Mouse (Mus musculus): ENCODE measurements around the gene Iyd. TPM values are rescaled to one million over a fixed set of nuclear protein-coding genes. Genes with fewer than 3 reads are reported as not detected.
A peak's percentile ranks its signal among the peaks of the same experiment; 100 is the strongest.

Gene Iyd
- polyA plus RNA-seq, 1 experiment from 2014 or later, result 0.46 TPM

GRCm38 (mm10) chr10:3514634-3515033, 25.4 kb upstream of the Iyd start:
- H3K4me3 ChIP-seq, result no peak overlapping the region
- no peaks in the 10 kb centered on the region for H3K9me3 ChIP-seq
- H3K27ac ChIP-seq, result no peak overlapping the region
- no peak overlapping the region for H3K4me2 ChIP-seq
- H3K9ac ChIP-seq, result no peak overlapping the region
- no peaks in the 10 kb centered on the region for H3K36me3 ChIP-seq
- H3K4me1 ChIP-seq, result peaks cover 9% of the 10 kb centered on the region; the same call in 1 of the 2 replicates
- WGBS, result 75% methylated on average over 1 of the region's 1 CpGs
- H3K27me3 ChIP-seq, result no peaks in the 10 kb centered on the region
- no peak for ATAC-seq (ENCODE audit: insufficient number of reproducible peaks, insufficient read depth, low FRiP score, low TSS enrichment, low read depth)

DNA sequence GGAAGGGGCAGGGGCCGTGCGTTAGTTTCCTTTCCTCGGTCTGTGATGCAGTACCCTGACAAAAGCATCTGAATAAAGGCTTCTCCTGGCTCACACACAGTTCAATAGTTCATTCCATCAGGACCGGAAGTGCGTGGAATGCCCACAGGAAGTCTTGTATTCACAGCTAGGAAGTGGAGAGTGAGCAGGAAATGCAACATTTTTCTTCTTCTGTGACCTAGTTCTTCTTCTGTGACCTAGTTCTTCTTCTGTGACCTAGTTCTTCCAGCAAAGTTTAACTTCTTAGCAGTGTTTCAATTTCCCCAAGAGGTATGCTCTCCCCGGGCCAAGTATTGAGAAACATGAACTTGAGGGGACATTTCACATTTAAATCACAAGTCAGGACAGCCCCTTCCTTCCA, 23.6 kb upstream of the Iyd start:
- 76% methylated on average over 6 of the region's 6 CpGs for WGBS
- H3K4me1 ChIP-seq, result no peaks in the 10 kb centered on the region
- H3K9ac ChIP-seq, result no peak overlapping the region
- H3K36me3 ChIP-seq, result no peaks in the 10 kb centered on the region
- no peak overlapping the region for H3K4me2 ChIP-seq
- ATAC-seq (ENCODE audit: insufficient number of reproducible peaks, insufficient read depth, low FRiP score, low TSS enrichment, low read depth), result no peak
- H3K27ac ChIP-seq, result no peak overlapping the region
- no peaks in the 10 kb centered on the region for H3K27me3 ChIP-seq
- H3K9me3 ChIP-seq, result no peaks in the 10 kb centered on the region
- H3K4me3 ChIP-seq, result no peak overlapping the region

- whole genome bisulfite sequencing, result 82% methylated on average over 6 of the region's 6 CpGs
Observed at GRCm38 (mm10) chr10:3523044-3523793, 16.8 kb upstream of the Iyd start.

GRCm38 (mm10) chr10:3524513-3524912, 15.5 kb upstream of the Iyd start:
- no peak overlapping the region for H3K9ac ChIP-seq
- H3K4me2 ChIP-seq, result no peak overlapping the region
- WGBS, result 70% methylated on average over 3 of the region's 3 CpGs
- H3K4me1 ChIP-seq, result peaks cover 12% of the 10 kb centered on the region; the same call in 1 of the 2 replicates
- H3K9me3 ChIP-seq, result no peaks in the 10 kb centered on the region
- no peak for ATAC-seq (ENCODE audit: insufficient number of reproducible peaks, insufficient read depth, low FRiP score, low TSS enrichment, low read depth)
- no peak overlapping the region for H3K27ac ChIP-seq
- H3K36me3 ChIP-seq, result no peaks in the 10 kb centered on the region
- H3K27me3 ChIP-seq, result no peaks in the 10 kb centered on the region
- no peak overlapping the region for H3K4me3 ChIP-seq

More at GRCm38 (mm10) chr10:3523044-3523793, 16.8 kb upstream of the Iyd start:
- Histone ChIP-seq H3K9me3 (no peaks in the 10 kb centered on the region), H3K9ac (no peak overlapping the region), H3K36me3 (no peaks in the 10 kb centered on the region), H3K27me3 (no peaks in the 10 kb centered on the region), H3K4me1 (peaks cover 12% of the 10 kb centered on the region; the same call in 1 of the 2 replicates), H3K4me2 (no peak overlapping the region), H3K4me3 (no peak overlapping the region), H3K27ac (no peak overlapping the region)
- ATAC-seq (ENCODE audit: insufficient number of reproducible peaks, insufficient read depth, low FRiP score, low TSS enrichment, low read depth), result no peak

DNA sequence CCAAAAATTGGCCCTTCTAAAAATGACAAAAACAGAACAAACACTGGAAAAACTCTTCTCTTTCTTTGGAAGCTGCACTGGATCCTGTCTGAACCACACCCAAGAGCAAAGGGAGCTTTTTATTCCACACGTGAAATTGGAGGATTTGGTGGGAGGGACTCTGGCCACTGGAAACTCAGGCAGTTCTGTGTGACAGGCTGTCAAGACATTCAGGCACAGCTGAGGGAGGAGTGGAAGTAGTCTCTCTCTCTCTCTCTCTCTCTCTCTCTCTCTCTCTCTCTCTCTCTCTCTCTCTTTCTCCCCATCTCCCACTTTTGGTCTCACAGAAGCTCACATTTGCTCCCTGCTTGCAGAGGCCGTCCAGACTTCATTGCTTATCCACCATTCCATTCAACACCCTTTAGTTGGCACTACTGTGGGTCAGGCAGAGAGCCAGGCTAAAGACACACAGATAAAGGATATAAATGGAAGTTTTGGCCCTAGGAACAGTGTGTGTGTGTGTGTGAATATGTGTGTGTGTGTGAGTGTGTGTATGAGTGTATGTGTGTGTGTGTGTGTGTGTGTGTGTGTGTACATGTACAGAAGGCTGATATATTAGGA, 14.5 kb upstream of the Iyd start:
- Histone ChIP-seq H3K4me3 (no peak overlapping the region), H3K4me2 (no peak overlapping the region), H3K36me3 (no peaks in the 10 kb centered on the region), H3K27me3 (no peaks in the 10 kb centered on the region), H3K9ac (no peak overlapping the region), H3K27ac (no peak overlapping the region), H3K4me1 (peaks cover 12% of the 10 kb centered on the region; the same call in 1 of the 2 replicates), H3K9me3 (no peaks in the 10 kb centered on the region)
- 32% methylated on average over 2 of the region's 2 CpGs for WGBS
- no peak for ATAC-seq (ENCODE audit: insufficient number of reproducible peaks, insufficient read depth, low FRiP score, low TSS enrichment, low read depth)

GRCm38 (mm10) chr10:3529807-3530206, 10.2 kb upstream of the Iyd start:
- no peak overlapping the region for H3K9ac ChIP-seq
- H3K27ac ChIP-seq, result no peak overlapping the region
- peaks cover 14% of the 10 kb centered on the region for H3K27me3 ChIP-seq
- H3K9me3 ChIP-seq, result no peaks in the 10 kb centered on the region
- H3K36me3 ChIP-seq, result no peaks in the 10 kb centered on the region
- H3K4me2 ChIP-seq, result no peak overlapping the region
- ATAC-seq (ENCODE audit: insufficient number of reproducible peaks, insufficient read depth, low FRiP score, low TSS enrichment, low read depth), result no peak
- H3K4me3 ChIP-seq, result no peak overlapping the region
- WGBS, result 49% methylated on average over 4 of the region's 4 CpGs
- peaks cover 16% of the 10 kb centered on the region; the same call in 1 of the 2 replicates for H3K4me1 ChIP-seq

- 48% methylated on average over 4 of the region's 4 CpGs for WGBS
Observed at GRCm38 (mm10) chr10:3530661-3531060, 9.4 kb upstream of the Iyd start.

GRCm38 (mm10) chr10:3531375-3531774, 8.7 kb upstream of the Iyd start:
- peaks cover 7% of the 10 kb centered on the region; the same call in 1 of the 2 replicates for H3K4me1 ChIP-seq
- no peaks in the 10 kb centered on the region for H3K9me3 ChIP-seq
- H3K36me3 ChIP-seq, result no peaks in the 10 kb centered on the region
- 7% methylated on average over 4 of the region's 4 CpGs for WGBS
- no peak overlapping the region for H3K9ac ChIP-seq
- H3K4me3 ChIP-seq, result no peak overlapping the region
- H3K27me3 ChIP-seq, result peaks cover 14% of the 10 kb centered on the region
- ATAC-seq (ENCODE audit: insufficient number of reproducible peaks, insufficient read depth, low FRiP score, low TSS enrichment, low read depth), result no peak
- no peak overlapping the region for H3K4me2 ChIP-seq
- H3K27ac ChIP-seq, result no peak overlapping the region

More at GRCm38 (mm10) chr10:3530661-3531060, 9.4 kb upstream of the Iyd start:
- ATAC-seq (ENCODE audit: insufficient number of reproducible peaks, insufficient read depth, low FRiP score, low TSS enrichment, low read depth), result no peak
- H3K9ac ChIP-seq, result no peak overlapping the region
- H3K4me2 ChIP-seq, result no peak overlapping the region
- no peaks in the 10 kb centered on the region for H3K9me3 ChIP-seq
- H3K36me3 ChIP-seq, result no peaks in the 10 kb centered on the region
- H3K27ac ChIP-seq, result no peak overlapping the region
- H3K27me3 ChIP-seq, result peaks cover 14% of the 10 kb centered on the region
- H3K4me1 ChIP-seq, result peaks cover 8% of the 10 kb centered on the region; the same call in 1 of the 2 replicates
- no peak overlapping the region for H3K4me3 ChIP-seq

GRCm38 (mm10) chr10:3534445-3534844, 5.6 kb upstream of the Iyd start:
- H3K4me2 ChIP-seq, result peak overlapping the region; percentile 52

GRCm38 (mm10) chr10:3536361-3536760, 3.7 kb upstream of the Iyd start:
- ATAC-seq (ENCODE audit: insufficient number of reproducible peaks, insufficient read depth, low FRiP score, low TSS enrichment, low read depth), result no peak
- H3K27ac ChIP-seq, result no peak overlapping the region
- H3K4me1 ChIP-seq, result peaks cover 18% of the 10 kb centered on the region
- no peak overlapping the region for H3K9ac ChIP-seq
- 50% methylated on average over 1 of the region's 1 CpGs for WGBS
- H3K9me3 ChIP-seq, result no peaks in the 10 kb centered on the region
- H3K4me2 ChIP-seq, result no peak overlapping the region
- no peaks in the 10 kb centered on the region for H3K36me3 ChIP-seq
- peaks cover 14% of the 10 kb centered on the region for H3K27me3 ChIP-seq
- H3K4me3 ChIP-seq, result no peak overlapping the region

More at GRCm38 (mm10) chr10:3534445-3534844, 5.6 kb upstream of the Iyd start:
- WGBS, result 3% methylated on average over 7 of the region's 7 CpGs
- no peak for ATAC-seq (ENCODE audit: insufficient number of reproducible peaks, insufficient read depth, low FRiP score, low TSS enrichment, low read depth)
- H3K4me1 ChIP-seq, result peaks cover 10% of the 10 kb centered on the region; the same call in 1 of the 2 replicates
- H3K9ac ChIP-seq, result 0 out of 2 replicates have a peak overlapping the region, but pooled peaks have one; percentile 46
- no peaks in the 10 kb centered on the region for H3K36me3 ChIP-seq
- no peaks in the 10 kb centered on the region for H3K9me3 ChIP-seq
- no peak overlapping the region for H3K27ac ChIP-seq
- H3K4me3 ChIP-seq, result peak overlapping the region; percentile 23; the same call in 1 of the 2 replicates
- peaks cover 14% of the 10 kb centered on the region for H3K27me3 ChIP-seq

- H3K9ac ChIP-seq, result no peak overlapping the region
- H3K27ac ChIP-seq, result no peak overlapping the region
- no peak overlapping the region for H3K4me3 ChIP-seq
- H3K4me2 ChIP-seq, result no peak overlapping the region
- H3K27me3 ChIP-seq, result no peaks in the 10 kb centered on the region
- 24% methylated on average over 2 of the region's 2 CpGs for WGBS
- H3K36me3 ChIP-seq, result no peaks in the 10 kb centered on the region
- H3K9me3 ChIP-seq, result no peaks in the 10 kb centered on the region
- no peak for ATAC-seq (ENCODE audit: insufficient number of reproducible peaks, insufficient read depth, low FRiP score, low TSS enrichment, low read depth)
- H3K4me1 ChIP-seq, result no peaks in the 10 kb centered on the region
Observed at GRCm38 (mm10) chr10:3549384-3549783, 9.3 kb downstream of the Iyd start.

DNA sequence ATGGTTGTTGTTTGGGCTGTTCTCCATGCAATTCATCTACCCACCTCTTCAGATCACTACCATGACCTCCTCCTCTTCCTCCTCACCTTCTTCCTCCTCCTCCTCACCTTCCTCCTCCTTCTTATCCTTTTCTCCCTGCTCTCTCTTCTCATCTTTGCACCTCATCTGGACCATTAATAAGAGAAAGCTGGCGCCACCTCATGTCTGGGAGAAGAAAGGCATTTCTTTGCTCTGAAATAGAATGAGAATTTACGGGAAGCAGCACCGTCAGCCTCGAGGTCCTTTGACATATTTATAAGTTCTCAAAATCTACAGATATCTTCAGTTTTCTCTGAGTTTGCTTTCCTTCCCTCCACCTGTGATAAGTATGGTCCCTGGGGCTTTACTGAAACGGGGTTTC, 15.1 kb downstream of the Iyd start:
- WGBS, result 65% methylated on average over 5 of the region's 5 CpGs
- no peak overlapping the region for H3K9ac ChIP-seq
- H3K36me3 ChIP-seq, result no peaks in the 10 kb centered on the region
- H3K4me2 ChIP-seq, result no peak overlapping the region
- no peaks in the 10 kb centered on the region for H3K4me1 ChIP-seq
- no peak for ATAC-seq (ENCODE audit: insufficient number of reproducible peaks, insufficient read depth, low FRiP score, low TSS enrichment, low read depth)
- no peak overlapping the region for H3K4me3 ChIP-seq
- no peaks in the 10 kb centered on the region for H3K9me3 ChIP-seq
- H3K27me3 ChIP-seq, result no peaks in the 10 kb centered on the region
- H3K27ac ChIP-seq, result no peak overlapping the region
